Mouse (Mus musculus): ENCODE data around the gene 2310057J18Rik. TPM values are rescaled to one million over a fixed set of nuclear protein-coding genes. Genes with fewer than 3 reads are reported as not detected.

Gene 2310057J18Rik
- total RNA-seq (2015; ENCODE audit: low replicate concordance) (not detected in 2 replicates), total RNA-seq (2017; ENCODE audit: low replicate concordance) (not detected in 2 replicates)

- no peak for ATAC-seq (replicated peaks; ENCODE audit: low FRiP score, poor library complexity, severe bottlenecking)
Measured at GRCm38 (mm10) chr10:28986203-28986602, at the start of gene 2310057J18Rik. TSS of gene 2310057J18Rik (minus strand) at chr10:28986303.

- peak; percentile 95 for ATAC-seq (replicated peaks; ENCODE audit: low FRiP score, poor library complexity, severe bottlenecking)
Measured at GRCm38 (mm10) chr10:29029960-29030359, 43.9 kb upstream of the 2310057J18Rik start.

- no peak for ATAC-seq (replicated peaks; ENCODE audit: low FRiP score, poor library complexity, severe bottlenecking)
Measured at GRCm38 (mm10) chr10:29019496-29020270, 33.6 kb upstream of the 2310057J18Rik start.

GRCm38 (mm10) chr10:28997776-28998175 lies 11.7 kb upstream of the 2310057J18Rik start:
- ATAC-seq (replicated peaks; ENCODE audit: low FRiP score, poor library complexity, severe bottlenecking): no peak

- ATAC-seq (replicated peaks; ENCODE audit: low FRiP score, poor library complexity, severe bottlenecking): no peak
Measured at GRCm38 (mm10) chr10:28988990-28989389, 2.9 kb upstream of the 2310057J18Rik start.

- no peak for ATAC-seq (replicated peaks; ENCODE audit: low FRiP score, poor library complexity, severe bottlenecking)
Measured at GRCm38 (mm10) chr10:28968189-28968588, 17.9 kb downstream of the 2310057J18Rik start.

- no peak for ATAC-seq (replicated peaks; ENCODE audit: low FRiP score, poor library complexity, severe bottlenecking)
Measured at GRCm38 (mm10) chr10:28955138-28955537, 31.0 kb downstream of the 2310057J18Rik start.

GRCm38 (mm10) chr10:28954515-28954914 lies 31.6 kb downstream of the 2310057J18Rik start:
- ATAC-seq (replicated peaks; ENCODE audit: low FRiP score, poor library complexity, severe bottlenecking): no peak

Other genes starting within 250 kb of the 2310057J18Rik start
- not detected in 2 replicates for gene Soga3, start 157.5 kb upstream of the 2310057J18Rik start, total RNA-seq (2015; ENCODE audit: low replicate concordance)
- gene Soga3, start 157.5 kb upstream of the 2310057J18Rik start, total RNA-seq (2017; ENCODE audit: low replicate concordance): not detected in 2 replicates
- not detected in 2 replicates for gene Gm49353, start 212.7 kb upstream of the 2310057J18Rik start, total RNA-seq (2015; ENCODE audit: low replicate concordance)
- gene Gm49353, start 212.7 kb upstream of the 2310057J18Rik start, total RNA-seq (2017; ENCODE audit: low replicate concordance): not detected in 2 replicates
- gene 9330159F19Rik, start 225.3 kb upstream of the 2310057J18Rik start, total RNA-seq (2015; ENCODE audit: low replicate concordance): not detected in 2 replicates
- gene 9330159F19Rik, start 225.3 kb upstream of the 2310057J18Rik start, total RNA-seq (2017; ENCODE audit: low replicate concordance): not detected in 2 replicates

All from erythroid progenitor cell, adult 5-6 weeks (primary cell).